In the genomic region with DNA sequence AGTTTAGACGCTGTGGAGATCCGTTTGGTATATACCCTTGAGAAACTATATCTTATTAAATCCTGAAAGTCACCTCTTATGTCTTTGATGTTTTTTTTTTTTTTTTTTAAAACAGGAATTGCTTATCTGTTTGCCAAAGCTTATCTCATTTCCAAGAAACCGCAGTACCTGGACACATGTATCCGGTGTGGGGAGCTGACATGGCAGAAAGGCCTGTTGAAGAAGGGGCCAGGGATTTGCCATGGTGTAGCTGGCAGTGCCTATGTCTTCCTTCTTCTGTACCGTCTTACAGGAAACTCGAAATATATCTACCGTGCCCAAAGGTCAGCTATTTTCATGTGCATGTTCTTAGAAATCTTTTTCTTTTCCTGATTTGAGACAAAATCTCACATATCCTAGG, we compare ENCODE assay signal across 1 mouse cellular context.
TF ChIP-seq lines count a peak whose summit lies in the region.

No protein-coding gene starts in this region.

TF ChIP-seq in MEL, 35 proteins besides CTCF, POLR2A, EP300 and RAD21 (continued from another document):
- TF ChIP-seq MYB (IDR thresholded peaks at IDR 0.05; ENCODE audit: low read depth, low read length): no peak
- TF ChIP-seq ZNF384 (IDR thresholded peaks at IDR 0.05; ENCODE audit: low read depth, low read length): peak; percentile 92
- no peak for TF ChIP-seq KAT2A (conservative IDR thresholded peaks at IDR 0.05; ENCODE audit: low read depth, low read length)
- TF ChIP-seq SMC3 (IDR thresholded peaks at IDR 0.05; ENCODE audit: low read depth, low read length): no peak
- TF ChIP-seq MXI1 (IDR thresholded peaks at IDR 0.05; ENCODE audit: low read depth, low read length): no peak
- TF ChIP-seq USF1 (IDR thresholded peaks at IDR 0.05; ENCODE audit: low read depth, low read length): no peak
- TF ChIP-seq TCF12 (IDR thresholded peaks at IDR 0.05; ENCODE audit: low read depth, low read length): peak; percentile 58; the same call in 1 of the 2 replicates
- no peak for TF ChIP-seq MEF2A (IDR thresholded peaks at IDR 0.05; ENCODE audit: extremely low read depth, insufficient replicate concordance, low read depth, low read length, poor library complexity, severe bottlenecking)
- peak; percentile 84 for TF ChIP-seq GATA1 (IDR thresholded peaks at IDR 0.05; ENCODE audit: low read depth, low read length)
- no peak for TF ChIP-seq GABPA (IDR thresholded peaks at IDR 0.05; ENCODE audit: low read depth, low read length)
- no peak for TF ChIP-seq ZKSCAN1 (IDR thresholded peaks at IDR 0.05; ENCODE audit: low read depth, low read length)
- TF ChIP-seq MAFK (IDR thresholded peaks at IDR 0.05; ENCODE audit: borderline replicate concordance, low read depth, low read length): no peak; the same call in 1 of the 2 replicates
- peak; percentile 88 for TF ChIP-seq ETS1 (IDR thresholded peaks at IDR 0.05; ENCODE audit: low read depth, low read length)
TF ChIP-seq in MEL: peak in this region for 5.
